Mouse (Mus musculus): ENCODE measurements at regions not wholly inside any gene's neighbourhood (a gene's known extent, or its start where the extent isn't known, plus 50 kb on each side); places are given as distances from the start of the nearest gene placed in this dataset.

GRCm38 (mm10) chr5:119592891-119593290 lies 77.6 kb upstream of the Tbx3 start:
- TF ChIP-seq CTCF (IDR thresholded peaks at IDR 0.05; ENCODE audit: low read depth) (no peak), EP300 (IDR thresholded peaks at IDR 0.05; ENCODE audit: low read depth) (no peak)
